Mouse (Mus musculus) frontal cortex, postnatal 10 days (tissue): ENCODE measurements at regions not wholly inside any gene's neighbourhood (a gene's known extent, or its start where the extent isn't known, plus 50 kb on each side); places are given as distances from the start of the nearest gene placed in this dataset.

Experiments used
- DNase-seq, 2 experiments: peaks; one replicate each; pipeline ENCODE4 v3.0.0; 2022; ENCODE audit warnings: low spot score in 2 of 2, mixed read lengths in 1 of 2

DNA sequence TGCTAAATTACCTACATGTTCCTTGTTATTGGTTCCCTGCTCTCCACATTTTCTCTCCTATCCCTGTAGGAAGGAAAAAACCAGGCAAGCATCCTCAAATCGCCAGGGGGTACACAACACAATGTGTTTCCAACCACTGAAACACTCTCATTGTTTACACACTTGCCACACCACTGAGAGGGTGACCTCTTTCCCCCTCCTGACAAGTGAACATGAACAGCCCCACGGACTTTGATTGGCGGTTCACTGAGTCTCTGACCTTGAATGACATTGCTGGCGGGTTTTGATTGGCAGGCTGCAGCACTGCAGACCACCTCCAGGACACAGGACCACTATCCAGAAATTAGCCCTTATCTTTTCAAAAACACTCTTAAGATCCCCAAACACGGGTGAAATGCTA is 211.7 kb upstream of the Onecut1 start:
- DNase-seq = no peak

DNA sequence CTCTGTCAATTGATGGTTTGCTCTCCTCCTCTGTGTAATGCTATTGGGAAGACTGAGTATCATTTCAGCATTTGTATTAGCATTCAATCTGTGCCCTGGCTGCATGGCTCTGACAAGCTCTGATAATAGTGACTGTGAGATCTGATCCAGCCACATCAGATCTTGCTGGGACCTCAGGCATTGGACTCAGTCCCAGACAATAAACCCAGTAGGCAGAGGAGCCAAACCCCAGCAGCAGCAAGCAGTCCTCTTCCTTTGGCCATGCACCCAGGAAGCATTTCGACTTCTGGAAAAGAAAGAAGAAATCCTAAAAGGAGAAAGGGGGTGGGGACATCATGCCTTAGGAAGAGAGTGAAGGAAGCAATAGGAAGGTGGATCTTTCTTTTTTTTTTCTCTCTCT is 205.8 kb upstream of the Onecut1 start:
- DNase-seq = no peak

DNA sequence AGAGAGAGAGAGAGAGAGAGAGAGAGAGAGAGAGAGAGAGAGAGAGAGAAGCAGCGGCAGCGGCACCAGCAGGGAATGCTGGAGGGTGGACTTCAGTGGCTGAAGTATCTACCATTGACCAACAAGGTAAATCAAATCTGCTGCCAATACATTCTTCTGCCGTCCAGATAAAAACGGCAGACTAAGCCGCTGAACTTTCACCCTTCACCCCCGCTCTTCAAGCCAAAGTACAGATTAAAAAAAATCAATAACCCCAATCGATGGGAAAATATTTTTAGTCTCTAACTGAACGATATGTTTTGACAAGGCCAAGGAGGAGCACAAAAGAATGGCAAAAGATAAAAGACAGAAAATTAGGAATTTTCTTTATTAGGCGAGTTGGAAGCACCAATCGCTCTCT is 205.3 kb upstream of the Onecut1 start:
- DNase-seq = no peak

DNA sequence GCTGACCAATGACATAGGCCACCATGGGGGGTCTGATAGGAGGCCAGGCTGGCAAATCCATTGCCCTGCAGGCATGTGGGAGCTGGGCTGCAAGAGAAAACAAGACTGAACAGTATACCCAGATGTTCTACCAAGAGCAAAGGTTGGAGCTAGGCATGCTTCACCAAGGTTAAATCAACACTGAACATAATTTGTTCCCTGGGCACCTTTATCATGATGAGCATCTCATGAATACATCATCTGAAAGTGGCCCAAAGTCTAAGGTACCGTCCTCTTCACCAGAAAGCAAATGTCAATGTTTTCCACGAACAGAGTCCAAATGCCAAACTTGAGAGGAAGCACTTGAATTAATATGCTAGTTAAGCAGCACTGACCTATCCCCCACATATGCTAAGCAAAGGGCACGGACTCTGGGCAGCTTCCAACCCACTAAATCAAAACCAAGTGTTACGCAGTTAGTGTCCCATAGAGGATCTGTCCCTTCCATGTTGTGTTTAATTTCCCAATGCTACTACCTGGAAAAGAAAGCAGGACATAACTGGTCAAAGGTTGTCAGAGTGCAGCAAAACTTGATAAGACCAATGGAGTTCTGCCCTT is 190.3 kb upstream of the Onecut1 start:
- no peak for DNase-seq

DNA sequence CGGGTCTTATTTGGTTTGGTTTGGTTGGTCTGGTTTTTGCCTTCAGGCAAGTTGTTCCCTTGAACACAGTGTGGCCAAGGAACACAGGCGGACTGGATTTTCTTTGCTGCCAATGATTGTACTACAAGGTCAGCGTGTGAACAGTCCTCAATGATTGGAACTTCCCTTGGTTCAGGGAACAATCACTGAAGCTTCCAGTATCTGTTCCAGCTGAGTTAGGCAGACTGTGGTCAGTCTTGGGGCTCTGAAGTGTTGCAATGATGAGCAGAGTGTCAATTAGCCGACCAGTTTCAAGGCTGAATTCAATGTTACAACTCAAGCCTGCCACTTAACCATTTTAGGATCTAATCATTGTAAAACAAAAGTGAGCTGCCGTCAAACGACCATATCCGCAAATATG is 189.5 kb upstream of the Onecut1 start:
- DNase-seq = no peak

DNA sequence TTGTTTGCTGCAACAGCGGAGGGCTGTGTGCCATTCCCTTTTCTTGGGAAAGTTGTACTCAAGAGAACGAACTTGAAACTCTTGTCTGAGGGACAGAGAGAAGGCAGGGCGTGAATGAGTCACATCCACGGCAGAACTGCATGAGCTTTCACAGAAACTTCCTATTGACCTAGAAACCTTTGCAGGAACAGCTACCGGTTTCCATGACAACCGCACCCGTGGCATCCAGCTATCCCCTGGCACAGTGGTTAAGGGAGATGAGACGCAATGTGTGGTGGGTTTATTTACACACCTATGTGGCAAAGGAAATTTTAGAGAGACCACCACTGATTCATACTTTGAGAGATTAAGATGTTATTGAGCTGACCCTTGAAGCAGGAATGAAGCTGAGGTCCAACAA is 163.5 kb upstream of the Onecut1 start:
- no peak for DNase-seq

DNA sequence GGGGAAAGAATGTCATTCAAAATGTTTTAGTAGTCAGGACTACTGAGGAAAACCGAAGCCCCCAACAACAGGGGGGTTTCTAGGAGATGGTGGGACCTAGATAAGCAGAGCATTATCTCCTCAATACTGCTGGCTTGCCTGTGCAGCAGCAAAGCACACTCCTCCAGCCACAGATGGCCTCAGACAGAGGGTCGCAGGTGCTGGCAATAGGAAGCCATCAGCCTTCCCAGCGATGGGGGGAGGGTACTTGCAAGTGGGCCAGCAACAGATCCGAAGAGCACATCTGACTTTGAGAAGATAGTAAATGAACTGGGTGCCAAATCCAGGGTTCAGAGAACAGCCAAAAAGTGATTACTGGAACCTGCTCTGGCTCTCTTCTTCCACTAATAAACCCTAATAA is 156.0 kb upstream of the Onecut1 start:
- DNase-seq = no peak

DNA sequence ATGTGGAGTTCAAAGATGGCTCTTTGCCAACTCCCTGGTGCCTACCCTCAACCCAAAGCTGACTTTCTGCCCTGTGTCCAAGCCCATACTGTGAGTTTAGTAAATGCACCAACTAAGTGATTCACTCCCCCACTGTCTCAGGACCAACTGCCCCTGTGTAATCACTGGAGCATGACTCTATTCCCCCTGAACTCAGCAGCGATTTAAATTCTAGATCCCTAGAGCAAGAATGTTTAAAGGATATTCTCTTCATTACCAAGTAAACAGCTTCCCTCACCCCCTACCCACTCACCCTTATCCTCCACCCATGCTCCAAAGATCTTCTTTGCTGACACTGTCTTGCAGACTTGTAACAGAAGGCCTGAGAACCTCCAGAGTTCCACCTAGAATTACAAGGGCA is 154.1 kb upstream of the Onecut1 start:
- no peak for DNase-seq

DNA sequence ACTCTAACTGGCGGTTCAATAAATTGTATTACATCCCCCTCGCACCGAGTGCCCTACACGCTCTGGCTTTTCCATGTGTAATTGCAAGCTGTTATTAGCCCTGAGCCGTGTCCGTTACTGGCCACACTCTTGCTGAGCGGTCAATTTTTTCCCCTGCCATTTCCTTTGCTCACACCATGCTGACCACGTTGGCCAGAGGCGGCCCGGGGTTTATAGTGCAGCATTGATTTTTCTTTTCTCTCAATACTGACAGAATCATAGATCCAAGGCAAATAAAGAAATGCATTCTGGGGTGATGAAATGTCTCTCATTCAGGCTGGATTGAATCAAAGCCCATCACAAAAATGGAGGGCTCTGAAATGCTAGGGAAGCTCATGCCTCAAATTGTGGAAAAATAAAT is 150.0 kb upstream of the Onecut1 start:
- DNase-seq = no peak

DNA sequence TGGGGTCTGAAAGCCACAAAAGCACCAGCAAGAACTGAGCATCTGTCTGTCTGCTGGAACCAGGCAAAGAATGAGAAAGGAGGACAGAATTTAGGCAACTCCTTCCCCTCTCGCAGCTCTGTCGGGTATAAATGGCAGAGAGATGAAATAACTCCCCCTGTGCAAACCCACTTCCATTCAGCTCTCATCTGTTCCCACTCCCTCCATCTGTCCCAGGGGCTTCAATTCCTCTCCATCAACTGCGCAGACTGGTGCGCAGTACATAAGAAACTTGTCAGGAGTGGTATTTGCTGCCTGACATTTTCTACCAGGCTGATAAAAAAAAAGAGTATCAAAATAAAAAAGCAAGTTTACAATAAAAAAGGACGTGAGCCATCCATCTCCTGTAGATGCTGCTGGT is 129.3 kb upstream of the Onecut1 start:
- no peak for DNase-seq

DNA sequence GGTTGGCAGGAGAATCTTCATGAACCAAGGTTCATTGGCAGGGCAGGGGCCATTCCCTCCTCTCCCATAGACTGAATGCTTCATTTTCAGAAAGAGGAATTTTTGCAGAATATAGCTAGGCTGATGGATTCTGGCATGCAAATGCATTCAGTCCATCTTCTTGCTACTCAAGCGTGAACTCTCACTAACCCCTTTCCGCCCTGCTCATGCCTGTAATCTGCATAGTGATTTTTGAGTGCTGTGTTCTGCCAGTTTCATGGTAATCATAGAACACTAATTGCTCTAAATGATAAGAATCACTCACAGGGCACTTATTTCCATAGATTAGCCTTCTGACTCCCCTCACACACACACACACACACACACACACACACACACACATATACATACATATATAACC is 119.8 kb upstream of the Onecut1 start:
- no peak for DNase-seq

DNA sequence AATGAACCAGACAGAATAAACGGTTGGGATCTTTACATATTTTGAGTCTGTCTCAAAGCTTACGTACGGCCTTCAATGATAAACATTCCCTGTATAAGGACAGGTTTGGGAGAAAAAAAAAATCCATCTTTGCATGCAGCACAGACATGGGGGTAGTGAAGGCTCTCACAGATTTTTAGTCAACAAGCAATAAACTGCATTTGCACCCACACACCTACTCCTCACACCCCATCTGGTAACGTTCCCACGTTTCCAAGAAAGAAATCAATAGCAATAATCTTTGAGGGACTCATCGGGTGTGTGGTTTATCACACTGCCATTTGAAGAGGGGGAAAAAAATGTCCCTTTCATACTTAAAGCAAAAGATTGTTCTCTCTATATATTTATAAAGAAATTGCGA is 113.8 kb upstream of the Onecut1 start:
- DNase-seq = no peak

DNA sequence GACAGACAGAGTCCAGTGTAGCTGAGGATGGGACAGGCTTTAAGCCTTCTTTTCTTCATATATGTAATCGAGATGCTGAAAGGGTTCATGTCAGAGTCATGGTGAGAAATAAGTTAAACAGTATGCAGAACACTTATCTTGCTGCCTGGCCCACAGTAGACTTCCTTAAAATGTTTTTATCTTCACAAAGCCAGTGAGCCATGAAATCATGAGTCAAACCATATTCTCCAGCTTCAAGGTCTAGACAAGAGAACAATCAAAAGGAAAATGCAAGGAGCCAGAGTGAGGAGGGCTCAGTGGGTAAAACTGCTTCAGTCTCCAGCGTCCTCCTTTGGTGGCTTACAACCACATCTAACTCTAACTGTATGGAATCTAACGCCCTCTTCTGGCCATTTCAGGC is 103.7 kb upstream of the Onecut1 start:
- DNase-seq = no peak

DNA sequence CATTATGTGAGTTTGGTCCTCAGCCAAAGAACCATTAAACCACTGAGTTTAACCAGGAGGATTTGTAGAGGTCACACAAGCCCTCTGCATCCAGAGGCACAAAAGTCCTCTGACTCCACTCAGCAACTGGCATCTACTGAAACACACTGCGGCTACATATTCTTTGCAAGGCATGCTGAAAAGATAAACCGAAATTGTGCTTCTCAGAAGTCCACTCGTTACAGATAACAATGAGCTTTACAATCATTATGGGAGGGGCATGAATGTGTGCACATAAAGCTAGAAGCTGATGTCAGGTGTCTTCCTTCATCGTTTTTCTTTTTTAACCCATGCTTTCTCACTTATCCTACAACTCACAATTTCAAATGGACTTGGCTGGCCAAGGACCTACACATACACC is 102.8 kb upstream of the Onecut1 start:
- no peak for DNase-seq

DNA sequence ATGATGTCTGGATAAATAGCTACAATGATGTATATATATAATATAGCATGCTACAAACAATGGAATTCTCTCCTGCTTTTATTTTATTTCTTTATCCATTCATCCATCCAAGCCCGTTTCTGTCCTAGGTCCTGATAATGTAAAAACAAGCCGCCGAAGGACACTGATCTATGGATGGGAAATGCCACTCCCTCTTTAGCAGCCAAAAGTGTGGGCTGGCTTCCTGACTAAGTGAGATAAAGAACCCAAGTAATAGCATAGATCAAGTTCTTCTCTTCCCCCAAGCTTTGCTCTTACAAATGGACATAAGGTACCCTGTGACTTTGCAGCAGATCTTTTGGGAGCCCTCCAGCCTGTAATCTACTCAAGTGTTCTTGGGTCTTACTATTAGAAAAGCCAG is 81.3 kb upstream of the Onecut1 start:
- no peak for DNase-seq

DNA sequence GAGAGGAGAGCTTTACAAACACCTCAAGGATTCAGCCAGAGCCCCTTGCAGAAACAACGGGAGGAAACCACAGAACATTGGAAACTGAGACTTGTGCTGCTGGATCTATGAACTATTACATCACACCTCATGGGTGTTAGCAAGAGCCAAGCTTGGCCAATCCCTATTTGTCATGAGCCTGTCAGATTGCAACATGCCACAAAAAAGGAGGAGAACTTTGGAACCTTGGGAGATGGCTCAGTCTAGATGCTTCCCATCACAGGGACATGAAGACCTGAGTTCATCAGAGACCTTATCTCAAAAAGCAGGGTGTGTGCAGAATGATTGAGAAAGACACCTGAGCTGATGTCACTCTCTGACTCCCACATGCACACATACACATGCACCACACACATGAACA is 68.3 kb upstream of the Onecut1 start:
- DNase-seq = no peak

DNA sequence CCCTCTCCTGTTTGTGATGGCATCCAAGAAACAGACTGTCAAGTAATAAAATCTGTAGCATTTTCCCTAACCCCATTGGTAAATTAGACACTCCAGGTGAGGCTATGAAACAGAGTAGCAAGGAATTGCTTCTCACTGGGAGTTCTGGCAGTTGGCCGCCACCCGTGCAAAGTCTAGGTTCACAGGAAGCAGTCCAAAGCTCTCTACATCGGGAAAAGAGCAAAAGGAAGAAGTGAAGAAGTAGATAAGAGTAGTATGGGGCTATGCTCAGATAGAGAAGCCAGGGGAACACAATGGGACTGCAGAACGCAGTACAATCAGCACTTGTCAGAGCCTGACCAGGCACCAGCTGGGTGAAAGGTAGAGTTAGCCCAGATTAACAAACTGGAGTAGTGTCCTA is 65.7 kb upstream of the Onecut1 start:
- no peak for DNase-seq

DNA sequence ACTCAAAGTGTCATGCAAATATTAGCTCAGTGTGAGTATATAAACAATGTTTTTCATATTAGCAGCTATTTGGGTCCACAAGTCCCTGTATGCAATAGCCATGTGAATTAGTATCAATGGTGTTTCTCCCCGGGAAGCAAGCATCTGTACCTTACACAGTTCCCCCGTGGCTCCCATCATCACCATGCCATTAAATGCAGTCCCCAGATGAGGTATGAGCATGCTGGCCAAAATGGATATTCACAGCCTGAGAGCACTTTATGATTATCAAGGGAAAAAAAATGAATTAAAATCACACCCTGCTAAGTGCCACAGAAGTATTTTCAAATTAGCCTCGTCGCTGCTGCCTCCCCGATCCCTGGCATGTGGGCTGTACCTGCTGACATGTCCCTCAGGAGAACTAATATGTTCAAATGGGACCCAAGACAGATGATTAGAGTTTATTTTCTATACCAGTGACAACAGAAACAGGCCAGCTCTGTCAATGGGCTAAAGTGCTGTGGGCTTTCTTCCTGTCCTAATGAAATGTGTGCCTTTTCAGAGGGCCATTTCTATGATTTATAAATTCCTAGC is 64.4 kb upstream of the Onecut1 start:
- DNase-seq = no peak

DNA sequence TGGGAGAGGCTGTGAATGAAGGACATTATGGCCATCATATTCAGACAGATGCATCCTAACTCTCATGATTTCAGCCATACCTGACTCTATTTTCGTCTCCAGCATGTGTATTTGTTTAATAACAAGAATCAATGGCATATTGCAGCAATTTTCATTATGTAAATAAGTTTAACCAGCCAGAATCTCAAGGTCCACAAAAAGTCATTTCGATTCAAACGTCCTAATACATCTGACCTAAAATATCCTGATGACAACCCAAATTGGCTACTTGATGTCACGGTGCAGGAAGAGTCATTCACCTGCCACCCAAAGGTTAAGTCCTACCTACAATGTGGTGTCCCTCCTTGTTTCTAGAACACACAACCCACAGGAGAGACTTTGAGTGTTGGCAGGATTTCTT is 60.6 kb upstream of the Onecut1 start:
- no peak for DNase-seq

DNA sequence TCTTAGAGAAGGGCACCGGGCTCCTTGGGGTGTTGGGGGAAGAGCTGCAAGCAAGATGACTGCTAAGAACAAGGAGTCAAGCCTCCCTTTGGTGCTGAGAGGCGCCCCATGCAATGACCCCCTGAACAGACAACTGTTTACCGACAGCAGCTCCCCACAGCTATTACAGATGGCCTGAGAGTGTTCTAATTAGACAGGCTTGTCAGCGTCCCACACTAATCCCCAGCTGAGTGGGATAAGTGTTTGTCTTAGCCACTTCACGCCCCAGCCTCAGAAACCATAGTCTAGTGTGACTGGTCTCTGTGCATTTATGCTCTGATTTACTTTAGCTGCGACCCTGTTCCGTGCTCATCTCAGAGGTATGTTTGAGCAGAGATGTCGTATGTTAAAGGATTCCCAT is 50.3 kb upstream of the Onecut1 start:
- DNase-seq = no peak
